Mouse (Mus musculus): ENCODE measurements around the gene Tctn3.

The Tctn3 gene

GRCm38 (mm10) chr19:40611830-40612506 is at the start of gene Tctn3, which contains the start of gene Entpd1:
TSS of gene Tctn3 (minus strand) at chr19:40612233.
TSS of gene Entpd1 (plus strand) at chr19:40612366.
- peak; percentile 96 to 98 for DNase-seq (ENCODE audit: low spot score in 2 of 2)

DNA sequence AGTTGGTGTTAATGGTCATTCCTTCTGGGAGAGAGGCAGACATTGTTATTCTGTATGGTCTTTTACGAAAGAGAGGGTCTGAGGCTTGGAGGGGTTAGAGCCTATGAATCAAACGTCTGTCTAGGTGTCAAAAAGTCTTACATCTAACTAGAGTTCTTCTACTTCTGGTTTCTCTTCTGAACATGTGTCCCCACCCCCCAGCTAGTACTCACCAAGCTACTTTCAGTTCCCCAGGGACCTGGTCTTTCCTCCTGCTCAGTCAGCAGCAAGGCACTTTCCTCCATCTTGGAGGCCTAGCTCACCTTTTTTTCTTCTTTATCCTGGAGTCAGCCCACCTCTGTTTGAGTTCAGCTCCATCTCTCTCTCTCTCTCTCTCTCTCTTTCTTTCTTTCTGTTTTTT is 49.1 kb upstream of the Tctn3 start:
- peak; percentile 50 to 55 for DNase-seq (ENCODE audit: low spot score in 2 of 2)

GRCm38 (mm10) chr19:40660510-40660909 is 48.5 kb upstream of the Tctn3 start:
- DNase-seq (ENCODE audit: low spot score in 2 of 2) = no peak

DNA sequence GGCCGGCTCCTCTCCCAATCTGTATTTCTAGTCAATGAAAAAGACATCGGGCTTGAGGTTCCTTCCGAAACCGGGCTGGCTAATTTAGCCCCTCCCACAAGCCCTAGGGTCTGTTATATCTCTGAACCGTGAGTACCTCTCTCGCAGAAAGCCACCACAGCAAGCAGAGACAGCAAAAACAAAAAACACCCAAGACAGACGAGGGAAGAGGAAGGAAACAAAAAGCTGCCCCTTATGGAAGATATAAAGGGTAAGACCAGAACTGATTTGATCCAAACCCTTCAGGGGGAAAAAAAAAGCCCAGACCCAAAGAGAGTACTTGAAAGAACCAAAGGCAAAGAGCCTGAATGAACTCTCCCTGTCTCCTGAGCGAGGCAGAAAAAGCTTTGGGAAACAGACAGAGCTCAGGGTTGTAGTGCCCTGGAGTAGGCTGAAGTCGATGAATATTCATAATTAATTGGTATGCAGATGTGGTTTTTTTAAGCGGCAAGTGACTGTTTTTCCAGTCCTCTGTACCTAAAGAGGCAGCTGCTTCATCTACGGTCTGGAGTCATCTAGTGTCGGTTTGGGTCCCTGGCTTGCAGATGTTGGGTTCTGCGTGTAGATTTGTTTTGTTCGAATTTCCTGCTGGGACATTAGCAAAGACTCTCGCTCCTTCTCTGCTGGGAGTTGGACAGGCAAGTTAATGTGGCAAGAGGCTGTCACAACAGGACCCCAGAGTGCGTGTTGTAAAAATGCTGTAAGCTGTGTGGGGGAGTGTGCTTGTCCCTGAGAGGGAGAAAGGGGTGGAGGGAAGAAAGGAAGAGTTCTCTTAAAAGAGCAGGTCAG is 47.8 kb upstream of the Tctn3 start:
- DNase-seq (ENCODE audit: low spot score in 2 of 2) = peak; percentile 59 to 64

GRCm38 (mm10) chr19:40658935-40659334 is 46.9 kb upstream of the Tctn3 start:
- DNase-seq (ENCODE audit: low spot score in 2 of 2) = no peak

DNA sequence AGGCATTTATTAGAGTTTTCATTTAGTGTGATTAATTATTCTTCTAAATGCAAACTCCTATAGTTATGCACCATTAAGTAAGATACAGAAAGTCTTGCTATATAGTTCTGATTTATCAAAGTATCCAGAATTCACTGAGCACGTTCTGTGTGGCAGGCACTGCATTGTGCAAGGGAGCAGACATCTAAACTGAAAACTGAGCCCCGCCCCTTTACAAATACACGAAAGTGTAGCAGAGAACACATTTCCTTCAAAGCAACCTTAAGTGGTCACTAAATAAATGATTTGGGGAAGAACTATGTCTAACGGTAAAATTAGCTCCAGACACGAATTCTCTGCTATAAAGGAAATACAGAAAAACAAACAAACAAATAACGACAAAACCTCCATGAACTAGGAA is 46.2 kb upstream of the Tctn3 start:
- no peak for DNase-seq (ENCODE audit: low spot score in 2 of 2)

DNA sequence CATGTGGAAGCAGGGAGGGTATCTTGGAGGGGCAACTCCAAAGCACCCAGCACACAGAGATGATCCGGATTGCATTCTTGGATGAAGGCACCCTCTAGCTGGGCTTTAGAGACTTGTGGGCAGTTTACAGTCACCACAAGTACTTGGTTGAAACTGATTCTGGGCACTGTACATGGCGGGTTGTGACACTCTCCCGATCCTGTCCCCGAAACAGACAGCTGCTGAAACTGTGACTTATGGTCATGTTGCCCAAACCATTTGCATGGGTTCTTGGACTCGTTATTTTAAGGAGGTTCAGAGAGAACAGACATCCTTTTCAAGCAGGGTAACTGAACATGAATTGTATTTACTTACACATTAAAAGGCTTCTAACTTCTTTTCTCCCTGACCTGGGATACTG is 44.2 kb upstream of the Tctn3 start:
- no peak for DNase-seq (ENCODE audit: low spot score in 2 of 2)

DNA sequence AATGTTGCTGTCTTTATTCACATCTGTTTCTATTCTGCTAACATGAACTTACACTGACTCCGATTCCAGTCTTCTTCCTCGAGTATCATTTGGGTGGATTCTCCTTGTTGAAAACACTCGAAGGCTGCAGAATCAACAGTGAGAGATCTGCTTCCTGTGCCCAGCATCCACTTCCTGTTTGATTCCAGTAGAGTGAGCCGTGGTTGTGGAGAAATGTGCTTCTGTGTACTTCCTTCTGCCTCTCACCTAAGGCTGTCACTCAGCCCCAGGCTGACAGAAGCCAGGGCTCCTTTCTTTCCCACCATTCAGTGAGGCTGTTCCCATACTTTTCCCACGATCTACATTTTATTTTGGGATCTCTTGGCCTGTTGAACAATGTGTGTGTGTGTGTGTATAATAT is 38.1 kb upstream of the Tctn3 start:
- no peak for DNase-seq (ENCODE audit: low spot score in 2 of 2)

GRCm38 (mm10) chr19:40647319-40648158 is 35.5 kb upstream of the Tctn3 start:
- DNase-seq (ENCODE audit: low spot score in 2 of 2) = peak; percentile 58 to 78

DNA sequence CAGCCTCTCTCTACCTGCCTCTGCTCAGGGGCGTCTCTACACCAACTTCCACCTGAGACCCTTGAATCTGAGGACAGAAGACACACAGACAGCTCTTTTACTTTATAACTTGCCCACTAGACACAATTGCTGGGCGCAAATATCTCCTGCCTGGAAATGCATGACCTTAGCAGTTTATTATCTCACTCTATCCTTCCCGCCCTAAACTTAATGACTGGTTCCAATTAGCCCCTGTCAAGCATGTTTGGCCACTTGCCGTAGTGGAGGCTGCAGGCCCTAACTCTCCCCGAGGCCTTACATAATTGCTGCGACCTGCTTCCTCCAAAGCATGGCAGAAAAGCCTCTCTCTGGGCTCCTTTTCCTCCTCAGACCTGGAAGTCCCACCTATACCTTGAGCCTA is 34.3 kb upstream of the Tctn3 start:
- DNase-seq (ENCODE audit: low spot score in 2 of 2) = no peak

DNA sequence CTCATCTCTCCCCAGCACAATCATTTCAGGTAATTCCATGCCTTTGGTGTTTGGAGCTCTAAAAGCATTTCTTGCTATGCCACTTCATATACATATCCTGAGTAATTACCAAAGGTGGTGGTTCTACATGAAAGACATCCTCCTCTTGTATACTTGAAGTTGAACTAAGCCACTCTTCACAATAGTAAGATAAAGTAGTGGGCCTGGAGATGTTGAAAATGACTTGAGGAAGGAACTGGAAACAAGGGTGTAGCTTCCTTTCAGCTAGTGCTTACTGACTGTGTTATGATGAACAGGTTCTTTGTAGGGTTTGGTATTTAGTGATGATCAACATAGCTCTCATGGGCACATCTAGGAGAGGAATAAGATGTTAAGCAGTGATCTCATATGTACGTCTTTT is 31.8 kb upstream of the Tctn3 start:
- DNase-seq (ENCODE audit: low spot score in 2 of 2) = no peak

DNA sequence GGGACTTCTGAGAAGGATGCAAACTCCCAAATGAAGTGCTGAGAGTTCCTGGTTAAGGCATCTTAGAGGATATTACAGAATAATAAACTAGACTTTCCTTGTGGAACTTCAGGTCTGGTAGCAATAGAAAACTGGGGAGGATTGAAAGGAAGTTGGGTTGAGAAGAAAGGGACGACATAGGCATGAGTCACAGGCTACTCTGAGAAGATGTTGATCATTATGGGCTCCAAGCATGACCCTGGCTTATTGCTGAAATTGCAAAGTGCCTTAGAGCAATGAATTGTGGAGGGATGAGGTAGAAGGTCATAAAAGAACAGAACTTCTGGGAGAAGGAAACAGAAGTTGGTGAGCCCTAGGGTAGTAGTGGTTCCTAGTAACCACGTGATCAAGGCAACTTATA is 28.8 kb upstream of the Tctn3 start:
- no peak for DNase-seq (ENCODE audit: low spot score in 2 of 2)

- DNase-seq (ENCODE audit: low spot score in 2 of 2) = no peak
Measured at GRCm38 (mm10) chr19:40639729-40640304, 27.8 kb upstream of the Tctn3 start.

- no peak for DNase-seq (ENCODE audit: low spot score in 2 of 2)
Measured at GRCm38 (mm10) chr19:40638582-40638981, 26.5 kb upstream of the Tctn3 start.

DNA sequence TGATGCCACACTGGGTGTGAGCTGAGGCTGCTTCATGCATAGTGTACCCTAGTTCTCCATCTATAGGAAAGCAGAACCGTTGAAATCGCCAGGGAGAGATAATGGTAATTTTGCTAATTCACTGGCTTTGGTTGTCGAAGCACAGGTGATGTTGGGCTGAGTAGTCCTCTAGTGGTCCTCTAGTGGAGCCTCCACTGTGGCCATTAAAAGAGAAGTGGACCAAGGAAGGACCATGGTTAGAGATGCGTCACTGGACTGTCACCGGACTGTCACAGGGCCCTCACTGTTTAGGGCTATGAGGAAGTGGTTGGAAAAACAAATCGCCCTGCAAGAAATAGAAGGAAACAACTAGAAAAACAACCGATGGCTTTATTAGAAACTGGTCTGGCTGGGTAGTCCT is 25.6 kb upstream of the Tctn3 start:
- DNase-seq (ENCODE audit: low spot score in 2 of 2) = peak; percentile 41 to 50

DNA sequence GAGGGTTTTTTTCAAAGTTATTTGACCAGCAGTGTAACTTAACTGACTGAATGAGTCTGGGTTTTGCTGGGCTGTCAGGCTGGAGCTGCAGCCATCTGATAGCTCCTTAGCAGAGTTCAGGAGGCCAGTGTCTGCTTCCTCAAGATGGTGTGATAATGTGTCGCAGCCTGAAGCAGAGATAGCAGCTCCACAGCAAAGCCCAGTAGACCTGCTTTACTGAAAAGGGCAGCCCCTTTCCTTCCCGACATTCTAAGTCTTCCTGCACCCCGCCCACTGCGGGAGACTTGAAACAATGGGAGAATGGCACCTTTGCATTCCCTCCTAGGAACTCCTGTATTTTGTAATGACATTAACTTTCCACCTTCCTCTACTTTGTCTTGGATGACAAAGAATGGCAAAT is 25.1 kb upstream of the Tctn3 start:
- DNase-seq (ENCODE audit: low spot score in 2 of 2) = peak; percentile 54 to 82

- DNase-seq (ENCODE audit: low spot score in 2 of 2) = no peak
Measured at GRCm38 (mm10) chr19:40633144-40633543, 21.1 kb upstream of the Tctn3 start.

GRCm38 (mm10) chr19:40632668-40633067 is 20.6 kb upstream of the Tctn3 start:
- no peak for DNase-seq (ENCODE audit: low spot score in 2 of 2)

DNA sequence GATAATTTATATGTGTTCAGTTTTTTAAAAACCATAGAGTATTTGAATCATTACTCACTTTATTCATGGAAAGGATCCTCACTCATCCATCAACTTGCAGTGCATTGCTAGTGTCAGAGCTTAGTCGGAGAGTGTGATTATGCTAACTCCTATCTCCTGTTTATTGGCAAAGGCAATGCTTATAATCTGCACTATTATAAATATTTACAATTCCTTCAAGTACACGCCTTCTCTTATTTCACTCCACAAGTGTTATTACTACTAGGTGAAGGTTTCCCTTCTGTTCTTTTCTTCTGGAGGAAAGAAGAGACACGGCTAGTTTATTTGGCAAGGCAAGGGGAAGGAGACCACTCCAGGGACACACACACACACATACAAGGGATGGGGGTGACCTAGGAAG is 20.2 kb upstream of the Tctn3 start:
- DNase-seq (ENCODE audit: low spot score in 2 of 2) = no peak

DNA sequence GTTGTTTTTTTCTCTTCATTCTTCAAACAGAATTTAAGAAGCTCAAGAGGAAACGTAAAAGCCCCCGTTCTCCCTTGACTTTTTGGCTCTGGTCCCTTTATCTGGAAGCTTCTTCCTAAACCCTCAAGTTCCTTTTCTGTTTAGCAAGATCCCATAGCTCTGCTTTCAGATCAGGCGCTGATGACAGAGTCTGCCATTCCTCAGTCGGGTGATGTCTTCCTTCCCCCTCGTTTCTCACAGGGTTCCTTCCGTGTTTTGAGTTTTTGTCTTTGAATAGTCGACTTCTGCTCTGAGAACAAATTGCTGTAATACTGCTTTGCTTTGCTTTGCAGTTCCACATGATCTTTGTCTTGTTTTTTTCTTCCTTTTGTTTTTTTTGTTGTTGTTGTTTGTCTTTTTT is 18.6 kb upstream of the Tctn3 start:
- peak; percentile 32 to 59 for DNase-seq (ENCODE audit: low spot score in 2 of 2)

GRCm38 (mm10) chr19:40630096-40630495 is 18.1 kb upstream of the Tctn3 start:
- peak; percentile 34 to 44 for DNase-seq (ENCODE audit: low spot score in 2 of 2)

DNA sequence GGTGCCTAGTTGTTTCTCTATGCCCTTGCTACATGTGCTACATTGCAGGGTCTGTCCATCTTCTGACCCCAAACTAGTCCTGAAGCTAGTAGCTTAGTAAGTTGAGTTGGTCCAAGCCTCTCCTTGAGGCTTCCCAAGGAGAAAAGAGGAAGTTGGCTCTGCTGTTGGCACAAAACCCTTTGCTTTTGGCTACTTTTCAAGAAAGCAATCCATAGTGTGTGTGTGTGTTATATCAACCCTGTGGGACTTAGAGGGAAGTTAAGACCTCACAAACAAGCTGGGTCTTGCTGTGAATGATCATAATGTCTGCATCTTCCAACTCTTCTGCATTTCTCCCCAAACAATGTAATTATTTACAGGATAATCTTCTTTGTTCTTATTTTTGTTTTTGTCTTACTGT is 16.9 kb upstream of the Tctn3 start:
- no peak for DNase-seq (ENCODE audit: low spot score in 2 of 2)

Measured in heart, adult 9 months (tissue).